ENCODE assay signal across 11 mouse cellular contexts in genomic region chr14:118667499-118667898, GRCm38 (mm10). TPM values are rescaled to one million over a fixed set of nuclear protein-coding genes. Genes with fewer than 3 reads are reported as not detected.
DNase-seq lines count a peak whose midpoint lies in the region; ATAC-seq and TF ChIP-seq lines count a peak whose summit lies in the region.
"Had no signal": no experiment of that assay in that cellular context is flagged by ENCODE, and none has a peak within 500 bp of the region (broad histone marks: within the 10 kb centered on the region; RNA-seq: fewer than 3 reads in every experiment).

No protein-coding gene starts in this region.

- DNase-seq in kidney, adult 18-20 months = peak; percentile 62
- DNase-seq in brain, embryonic 14.5 days (ENCODE audit: low read depth) = peak; percentile 45
- DNase-seq in cerebellum, postnatal 14 days = peak; percentile 68 to 80
- DNase-seq in liver, embryonic 13.5 days = no peak
- DNase-seq in gastrocnemius, adult 18-20 months (ENCODE audit: low spot score) = no peak
- DNase-seq: embryo, embryonic 11 days; thymus, adult 18-20 months had no signal

- 59% methylated on average over 6 of the region's 6 CpGs for WGBS in kidney, embryonic 16.5 days
- WGBS in liver, embryonic 13.5 days (ENCODE audit: insufficient replicate concordance) = 70% methylated on average over 6 of the region's 6 CpGs
- WGBS in neural tube, embryonic 15.5 days = 77% methylated on average over 6 of the region's 6 CpGs

- H3K4me1 ChIP-seq in kidney, embryonic 16.5 days (ENCODE audit: insufficient read depth, low read length) = peaks cover 19% of the 10 kb centered on the region
- H3K4me1 ChIP-seq in liver, embryonic 13.5 days (replicated peaks) = peaks cover 37% of the 10 kb centered on the region
- no peaks in the 10 kb centered on the region for H3K4me1 ChIP-seq in neural tube, embryonic 15.5 days
- H3K4me1 ChIP-seq: midbrain, embryonic 12.5 days had no signal

- H3K36me3 ChIP-seq in kidney, embryonic 16.5 days (ENCODE audit: insufficient read depth, low read length) = no peaks in the 10 kb centered on the region
- no peaks in the 10 kb centered on the region for H3K36me3 ChIP-seq in liver, embryonic 13.5 days
- H3K36me3 ChIP-seq in neural tube, embryonic 15.5 days = no peaks in the 10 kb centered on the region
- H3K36me3 ChIP-seq: midbrain, embryonic 12.5 days had no signal

- no peak overlapping the region for H3K4me2 ChIP-seq in kidney, embryonic 16.5 days (replicated peaks; ENCODE audit: low read depth, low read length)
- no peak overlapping the region for H3K4me2 ChIP-seq in liver, embryonic 13.5 days
- H3K4me2 ChIP-seq in neural tube, embryonic 15.5 days = no peak overlapping the region
- H3K4me2 ChIP-seq: hindbrain, embryonic 14.5 days; midbrain, embryonic 12.5 days had no signal

- ATAC-seq in kidney, embryonic 16.5 days (ENCODE audit: low FRiP score, low TSS enrichment) = no peak
- peak; percentile 39; the same call in 1 of the 2 replicates for ATAC-seq in liver, embryonic 13.5 days (ENCODE audit: low read depth)
- no peak for ATAC-seq in neural tube, embryonic 15.5 days (ENCODE audit: low FRiP score)

- H3K9ac ChIP-seq in kidney, embryonic 16.5 days (replicated peaks; ENCODE audit: low read length) = no peak overlapping the region
- H3K9ac ChIP-seq in liver, embryonic 13.5 days = no peak overlapping the region
- H3K9ac ChIP-seq in neural tube, embryonic 15.5 days (replicated peaks) = no peak overlapping the region
- H3K9ac ChIP-seq: hindbrain, embryonic 14.5 days; midbrain, embryonic 12.5 days had no signal

- H3K27ac ChIP-seq in kidney, embryonic 16.5 days (ENCODE audit: low read length) = no peak overlapping the region; the same call in 1 of the 2 replicates
- H3K27ac ChIP-seq in liver, embryonic 13.5 days = no peak overlapping the region
- H3K27ac ChIP-seq in neural tube, embryonic 15.5 days (replicated peaks) = no peak overlapping the region
- H3K27ac ChIP-seq: hindbrain, embryonic 14.5 days; midbrain, embryonic 12.5 days had no signal

- TF ChIP-seq CTCF in brain, embryonic 14.5 days (IDR thresholded peaks at IDR 0.05; ENCODE audit: borderline replicate concordance, extremely low read depth, insufficient read depth, insufficient read length) = no peak

- no peaks in the 10 kb centered on the region for H3K9me3 ChIP-seq in kidney, embryonic 16.5 days (ENCODE audit: low read length)
- no peaks in the 10 kb centered on the region for H3K9me3 ChIP-seq in liver, embryonic 13.5 days (replicated peaks)
- H3K9me3 ChIP-seq in neural tube, embryonic 15.5 days (replicated peaks) = no peaks in the 10 kb centered on the region
- H3K9me3 ChIP-seq: midbrain, embryonic 12.5 days had no signal

- no peaks in the 10 kb centered on the region for H3K27me3 ChIP-seq in kidney, embryonic 16.5 days (ENCODE audit: insufficient read depth, low read length)
- H3K27me3 ChIP-seq in liver, embryonic 13.5 days = no peaks in the 10 kb centered on the region
- H3K27me3 ChIP-seq in neural tube, embryonic 15.5 days (replicated peaks) = no peaks in the 10 kb centered on the region
- H3K27me3 ChIP-seq: midbrain, embryonic 12.5 days had no signal

- H3K4me3 ChIP-seq in kidney, embryonic 16.5 days (ENCODE audit: low read length) = no peak overlapping the region
- H3K4me3 ChIP-seq in liver, embryonic 13.5 days (replicated peaks) = no peak overlapping the region
- H3K4me3 ChIP-seq in neural tube, embryonic 15.5 days (replicated peaks) = no peak overlapping the region
- H3K4me3 ChIP-seq: midbrain, embryonic 12.5 days had no signal

- TF ChIP-seq POLR2A in brain, embryonic 14.5 days (IDR thresholded peaks at IDR 0.05; ENCODE audit: borderline replicate concordance, extremely low read depth, insufficient read depth, insufficient read length, poor library complexity, severe bottlenecking) = no peak

RNA-seq across cellular contexts. Expression of gene Abcc4, which starts 38.5 kb away (rescaled TPM):
- 7.4 and 7.9 TPM in 2 replicates for polyA plus RNA-seq in kidney, embryonic 16.5 days (2015; fragmentation: Nextera tagmentation; extraction: Ambion mirVana)
- polyA plus RNA-seq in brain, embryonic 14.5 days (2012; rRNA removed) = 1.4 and 1.7 TPM in 2 replicates
- 1.7 and 2.4 TPM in 2 replicates for polyA plus RNA-seq in liver, embryonic 13.5 days (2015; fragmentation: Nextera tagmentation; extraction: Ambion mirVana)
- 10 to 100 TPM in 1 of 2 experiments, 1 to 10 TPM in 1; 7.8 to 10.0 TPM for total RNA-seq in gastrocnemius, adult 18-20 months (2021)
- polyA plus RNA-seq in neural tube, embryonic 15.5 days (2015; fragmentation: Nextera tagmentation; extraction: Ambion mirVana) = 3.1 and 3.2 TPM in 2 replicates

Comparison
In these comparisons a context has a peak if more than half of its experiments do, and no peak if none do; other contexts are left out.
1. DNase-seq: peak in kidney, adult 18-20 months (single experiment), brain, embryonic 14.5 days (single experiment) and cerebellum, postnatal 14 days (2 of 2); none in liver, embryonic 13.5 days (single experiment) and gastrocnemius, adult 18-20 months (single experiment).